In the genomic region with DNA sequence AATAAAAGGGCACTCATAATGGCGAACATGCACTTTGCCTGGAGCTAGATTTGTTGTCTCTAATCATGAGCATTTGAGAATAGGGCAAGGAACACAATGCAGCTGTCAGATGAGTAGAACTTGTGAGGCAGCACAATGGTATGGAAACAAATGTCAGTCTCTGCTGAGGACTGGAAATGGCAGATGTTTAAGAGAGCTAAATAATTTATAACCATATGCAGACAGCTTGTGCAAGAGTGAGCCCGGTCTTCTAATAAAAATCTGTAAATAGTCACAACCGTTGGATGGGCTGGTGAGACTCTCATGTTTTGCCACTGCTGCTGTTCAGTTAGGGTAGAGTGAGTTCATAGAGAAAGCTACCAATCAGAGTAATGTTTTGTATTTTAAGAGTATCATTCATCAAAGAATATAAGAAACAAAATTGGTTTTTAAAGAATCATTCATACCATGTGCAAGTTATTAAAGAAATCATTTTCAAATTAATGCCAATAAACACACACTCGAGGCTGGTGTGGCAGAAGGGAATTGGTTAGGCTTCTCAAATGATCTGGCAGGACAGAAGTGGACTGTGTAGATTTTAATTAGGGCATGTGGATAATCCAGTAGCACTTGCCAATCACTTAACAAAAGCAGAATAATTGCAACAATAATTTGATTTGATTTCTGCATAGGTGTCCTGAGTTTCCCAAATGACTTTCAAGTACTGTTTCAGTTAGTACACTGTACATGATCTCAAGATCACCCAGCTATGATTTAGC, we compare ENCODE assay signal across 31 mouse cellular contexts. TPM values are rescaled to one million over a fixed set of nuclear protein-coding genes. Genes with fewer than 3 reads are reported as not detected.
A peak's percentile ranks its signal among the peaks of the same experiment; 100 is the strongest.
DNase-seq lines count a peak whose midpoint lies in the region; ATAC-seq and TF ChIP-seq lines count a peak whose summit lies in the region.
"Had no signal": no experiment of that assay in that cellular context is flagged by ENCODE, and none has a peak within 500 bp of the region (broad histone marks: within the 10 kb centered on the region; RNA-seq: fewer than 3 reads in every experiment).

No protein-coding gene starts in this region.

- no peaks in the 10 kb centered on the region for H3K36me3 ChIP-seq in neural tube, embryonic 11.5 days (ENCODE audit: control insufficient read depth, insufficient read depth, low read length)
- no peaks in the 10 kb centered on the region for H3K36me3 ChIP-seq in limb, embryonic 14.5 days (ENCODE audit: control insufficient read depth, insufficient read depth, low read length)
- H3K36me3 ChIP-seq: hindbrain, embryonic 10.5 days; intestine, embryonic 15.5 days; limb, embryonic 12.5 days; liver, embryonic 13.5 days; midbrain, embryonic 15.5 days had no signal

- no peak overlapping the region for H3K9ac ChIP-seq in neural tube, embryonic 11.5 days (ENCODE audit: low read length)
- no peak overlapping the region for H3K9ac ChIP-seq in limb, embryonic 14.5 days (ENCODE audit: low read depth, low read length, severe bottlenecking)
- H3K9ac ChIP-seq: intestine, embryonic 15.5 days; limb, embryonic 12.5 days; liver, embryonic 13.5 days; midbrain, embryonic 15.5 days had no signal

- DNase-seq in heart, adult 11 months: peak; percentile 23
- no peak for DNase-seq in heart, postnatal 36 days
- DNase-seq in neural tube, embryonic 11.5 days (ENCODE audit: low spot score): no peak
- no peak for DNase-seq in neural tube, embryonic 10.5 days (ENCODE audit: extremely low spot score, low spot score)
- peak; percentile 9 for DNase-seq in limb, embryonic 14.5 days (ENCODE audit: low spot score)
- no peak for DNase-seq in c-Kit-positive CD71-positive TER-119-positive erythroid progenitor cells, embryonic 14.5 days (ENCODE audit: low spot score)
- DNase-seq in thymus, postnatal 36 days: no peak
- DNase-seq: adrenal gland, postnatal 14 days; cerebellum, adult 11 months; cerebellum, adult 9-11 months; kidney, adult 8-10 months; kidney, postnatal 10 days; liver, embryonic 13.5 days; lung, adult 2 months; lung, postnatal 14 days; thymus, postnatal 14 days had no signal

- H3K27me3 ChIP-seq in neural tube, embryonic 11.5 days (ENCODE audit: control insufficient read depth, insufficient read depth, low read length): no peaks in the 10 kb centered on the region
- H3K27me3 ChIP-seq in limb, embryonic 14.5 days (ENCODE audit: control insufficient read depth, insufficient read depth, low read length): no peaks in the 10 kb centered on the region
- H3K27me3 ChIP-seq: intestine, embryonic 15.5 days; limb, embryonic 12.5 days; liver, embryonic 13.5 days; midbrain, embryonic 15.5 days had no signal

- WGBS in neural tube, embryonic 11.5 days: 74% methylated on average over 4 of the region's 4 CpGs
- WGBS in limb, embryonic 14.5 days: 51% methylated on average over 4 of the region's 4 CpGs

- intact Hi-C loops in heart, postnatal 36 days (cut with DNase I): no loop called here

- no peak overlapping the region for H3K27ac ChIP-seq in neural tube, embryonic 11.5 days (ENCODE audit: low read depth, low read length)
- no peak overlapping the region for H3K27ac ChIP-seq in limb, embryonic 14.5 days (replicated peaks; ENCODE audit: low read depth, low read length)
- H3K27ac ChIP-seq: hindbrain, embryonic 10.5 days; intestine, embryonic 15.5 days; limb, embryonic 12.5 days; liver, embryonic 13.5 days; midbrain, embryonic 15.5 days had no signal

- no peaks in the 10 kb centered on the region for H3K4me1 ChIP-seq in neural tube, embryonic 11.5 days (ENCODE audit: control insufficient read depth, insufficient read depth, low read length)
- H3K4me1 ChIP-seq in limb, embryonic 14.5 days (ENCODE audit: control insufficient read depth, insufficient read depth, low read length): no peaks in the 10 kb centered on the region
- H3K4me1 ChIP-seq: hindbrain, embryonic 10.5 days; intestine, embryonic 15.5 days; limb, embryonic 12.5 days; liver, embryonic 13.5 days; midbrain, embryonic 15.5 days had no signal

- H3K4me3 ChIP-seq in neural tube, embryonic 11.5 days (ENCODE audit: low read depth, low read length): no peak overlapping the region
- H3K4me3 ChIP-seq in limb, embryonic 14.5 days (replicated peaks; ENCODE audit: low read length): no peak overlapping the region
- H3K4me3 ChIP-seq: hindbrain, embryonic 10.5 days; intestine, embryonic 15.5 days; limb, embryonic 12.5 days; liver, embryonic 13.5 days; midbrain, embryonic 15.5 days had no signal

- H3K9me3 ChIP-seq in neural tube, embryonic 11.5 days (ENCODE audit: control insufficient read depth, low read length): no peaks in the 10 kb centered on the region
- H3K9me3 ChIP-seq in limb, embryonic 14.5 days (ENCODE audit: control insufficient read depth, low read length): no peaks in the 10 kb centered on the region
- H3K9me3 ChIP-seq: hindbrain, embryonic 10.5 days; intestine, embryonic 15.5 days; liver, embryonic 13.5 days; midbrain, embryonic 15.5 days had no signal

- 0 out of 2 replicates have a peak, but pooled peaks have one; percentile 31 for ATAC-seq in neural tube, embryonic 11.5 days (ENCODE audit: insufficient read depth, low FRiP score, low TSS enrichment)
- ATAC-seq in limb, embryonic 14.5 days (ENCODE audit: low FRiP score, low read depth): 0 out of 2 replicates have a peak, but pooled peaks have one; percentile 55
- ATAC-seq: hindbrain, embryonic 16.5 days; intestine, embryonic 15.5 days; midbrain, embryonic 15.5 days had no signal

- no peak for TF ChIP-seq POLR2A in limb, embryonic 14.5 days (IDR thresholded peaks at IDR 0.05; ENCODE audit: borderline replicate concordance, extremely low read depth, insufficient read depth, insufficient read length)

- H3K4me2 ChIP-seq in neural tube, embryonic 11.5 days (ENCODE audit: low read depth): no peak overlapping the region
- no peak overlapping the region for H3K4me2 ChIP-seq in limb, embryonic 14.5 days (replicated peaks; ENCODE audit: low read depth, low read length, severe bottlenecking)
- H3K4me2 ChIP-seq: heart, embryonic 11.5 days; intestine, embryonic 15.5 days; limb, embryonic 12.5 days; liver, embryonic 13.5 days; midbrain, embryonic 15.5 days had no signal

RNA-seq across cellular contexts. Expression of a gene that starts 31.0 kb away (rescaled TPM):
- not detected for total RNA-seq in heart, postnatal 36 days (2021)
- polyA plus RNA-seq in neural tube, embryonic 11.5 days (2014; fragmentation: Nextera tagmentation; extraction: Ambion mirVana): not detected in 2 replicates
- polyA plus RNA-seq in limb, embryonic 14.5 days (2012; rRNA removed): not detected in 2 replicates
- not detected in 2 replicates for polyA plus RNA-seq in limb, embryonic 14.5 days (2014; fragmentation: Nextera tagmentation; extraction: Ambion mirVana)
- total RNA-seq: adrenal gland, postnatal 14 days; common myeloid progenitor, adult 5-6 weeks; gastrocnemius, adult 18-20 months; layer of hippocampus, postnatal 14 days; megakaryocyte progenitor cell, adult 5-6 weeks; MEL had no signal
- polyA plus RNA-seq: C2C12; gonadal fat pad, adult 2 months; heart, embryonic 11.5 days; heart, postnatal 0 days; hindbrain, embryonic 10.5 days; hindbrain, embryonic 16.5 days; intestine, embryonic 15.5 days; limb, embryonic 12.5 days; liver, embryonic 13.5 days; lung, adult 2 months; midbrain, embryonic 15.5 days; stomach, embryonic 14.5 days had no signal

RNA-seq across cellular contexts. Expression of a gene that starts 31.7 kb away (rescaled TPM):
- total RNA-seq in heart, postnatal 36 days (2021): 10 to 100 TPM; 47.0 to 64.1 TPM
- polyA plus RNA-seq in neural tube, embryonic 11.5 days (2014; fragmentation: Nextera tagmentation; extraction: Ambion mirVana): 8.3 and 9.6 TPM in 2 replicates
- 9.3 and 12.4 TPM in 2 replicates for polyA plus RNA-seq in limb, embryonic 14.5 days (2012; rRNA removed)
- 16.5 and 19.0 TPM in 2 replicates for polyA plus RNA-seq in limb, embryonic 14.5 days (2014; fragmentation: Nextera tagmentation; extraction: Ambion mirVana)
- total RNA-seq: common myeloid progenitor, adult 5-6 weeks; megakaryocyte progenitor cell, adult 5-6 weeks; MEL had no signal

Comparison
In these comparisons a context has a peak if more than half of its experiments do, and no peak if none do; other contexts are left out.
1. DNase-seq: peak in heart, adult 11 months (single experiment) and limb, embryonic 14.5 days (single experiment); none in heart, postnatal 36 days (0 of 2), neural tube, embryonic 11.5 days (single experiment), neural tube, embryonic 10.5 days (single experiment), c-Kit-positive CD71-positive TER-119-positive erythroid progenitor cells, embryonic 14.5 days (single experiment) and thymus, postnatal 36 days (0 of 2).